Mouse (Mus musculus) heart, embryonic 15.5 days (tissue): ENCODE measurements around the gene Dnajb13. TPM values are rescaled to one million over a fixed set of nuclear protein-coding genes. Genes with fewer than 3 reads are reported as not detected.
"Not testable (repeated sequence)": the region's sequence is repeated elsewhere in the genome, so short reads cannot be mapped to it uniquely, and the experiment has no call there.

Source experiments
- ATAC-seq: fragments of 200-750 bp; cut with Nextera tagmentation; replicated peaks from 2 replicates; pipeline ENCODE4 v1.8.0; 2017; ENCODE audit warnings: low read depth, moderate TSS enrichment; ENCODE audit not compliant: insufficient number of reproducible peaks, insufficient read depth, low FRiP score
- H3K27ac ChIP-seq: fragments of 300-500 bp; sonication (generic); 2 replicates; pipeline ENCODE4 v1.5.1; 2015; ENCODE audit warnings: mild to moderate bottlenecking, inconsistent platforms
- H3K27me3 ChIP-seq: fragments of 300-500 bp; sonication (generic); 2 replicates; pipeline ENCODE4 v1.6.1; 2015; ENCODE audit warnings: inconsistent platforms
- H3K36me3 ChIP-seq: fragments of 300-500 bp; sonication (generic); 2 replicates; pipeline ENCODE4 v1.6.1; 2015; ENCODE audit warnings: mild to moderate bottlenecking, inconsistent platforms
- H3K4me1 ChIP-seq: fragments of 300-500 bp; sonication (generic); replicated peaks from 2 replicates; pipeline ENCODE4 v1.6.1; 2015; ENCODE audit warnings: inconsistent platforms
- H3K4me2 ChIP-seq: fragments of 300-500 bp; sonication (generic); 2 replicates; pipeline ENCODE4 v1.6.1; 2015; ENCODE audit warnings: inconsistent platforms, mild to moderate bottlenecking, moderate library complexity
- H3K4me3 ChIP-seq: fragments of 300-500 bp; sonication (generic); 2 replicates; pipeline ENCODE4 v1.5.1; 2015; ENCODE audit warnings: mild to moderate bottlenecking, inconsistent platforms
- H3K9ac ChIP-seq: fragments of 300-500 bp; sonication (generic); 2 replicates; pipeline ENCODE4 v1.6.1; 2015; ENCODE audit warnings: mild to moderate bottlenecking, inconsistent platforms
- H3K9me3 ChIP-seq: fragments of 300-500 bp; sonication (generic); replicated peaks from 2 replicates; pipeline ENCODE4 v1.6.1; 2016; ENCODE audit warnings: inconsistent platforms
- WGBS: fragments of 180-500 bp; shearing (Covaris S2); methylation state at CpG from one replicate; pipeline ENCODE4 v1.1.7; 2015; ENCODE audit warnings: mixed read lengths; 5-methylcytosine and 5-hydroxymethylcytosine counted together
- polyA plus RNA-seq: library from polyadenylated mRNA; unstranded; fragments of >200 nt; fragmentation: Nextera tagmentation; extraction: Ambion mirVana; gene quantifications from 2 replicates; pipeline ENCODE4 v1.2.1, GENCODE M21; 2015

Dnajb13 gene
- polyA plus RNA-seq, 1 experiment from 2014 or later: 0.18 TPM

GRCm38 (mm10) chr7:100484493-100484892 lies 30.3 kb downstream of the Dnajb13 start:
- H3K9me3 ChIP-seq: no peaks in the 10 kb centered on the region
- 81% methylated on average over 5 of the region's 5 CpGs for WGBS
- H3K9ac ChIP-seq: no peak overlapping the region
- H3K27ac ChIP-seq: no peak overlapping the region
- peaks cover 7% of the 10 kb centered on the region for H3K4me1 ChIP-seq
- ATAC-seq: no peak
- 0 out of 2 replicates have a peak, but pooled peaks cover 3% of the 10 kb centered on the region for H3K27me3 ChIP-seq
- H3K36me3 ChIP-seq: no peaks in the 10 kb centered on the region
- H3K4me3 ChIP-seq: no peak overlapping the region
- no peak overlapping the region for H3K4me2 ChIP-seq

DNA sequence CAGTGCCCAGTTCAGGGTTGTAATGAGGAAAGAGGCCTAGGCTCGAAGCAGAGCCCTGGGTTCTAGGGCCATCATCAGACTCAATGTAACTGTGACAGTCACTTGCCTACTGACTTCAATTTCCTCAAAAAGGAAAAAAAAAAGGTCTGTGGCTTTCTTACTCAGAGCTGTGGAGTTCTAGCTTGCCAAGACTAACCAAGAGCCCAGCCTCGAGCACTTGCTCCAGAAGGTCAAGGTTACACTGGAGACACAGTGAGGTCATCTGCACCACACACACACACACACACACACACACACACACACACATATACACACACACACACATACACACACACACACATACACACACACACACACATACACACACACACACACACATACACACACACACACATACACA lies 32.7 kb downstream of the Dnajb13 start:
- H3K9ac ChIP-seq, H3K27me3 ChIP-seq: not testable (repeated sequence)
- WGBS: 88% methylated on average over 2 of the region's 2 CpGs

DNA sequence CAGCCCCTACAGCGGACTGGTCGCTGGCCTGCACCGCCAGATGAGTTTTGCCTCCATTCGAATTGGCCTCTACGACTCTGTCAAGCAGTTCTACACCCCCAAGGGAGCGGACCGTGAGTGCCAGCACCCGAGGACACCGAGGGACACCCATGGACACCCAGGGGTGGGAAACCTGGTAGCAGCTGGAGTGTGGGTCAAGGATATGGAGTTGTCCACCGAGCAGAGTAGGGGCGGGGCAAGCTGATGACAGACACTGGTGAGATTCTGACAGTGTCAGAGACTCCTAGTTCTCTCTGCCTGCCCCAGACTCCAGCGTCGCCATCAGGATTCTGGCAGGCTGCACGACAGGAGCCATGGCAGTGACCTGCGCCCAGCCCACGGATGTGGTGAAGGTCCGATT lies 34.6 kb downstream of the Dnajb13 start:
- H3K4me1 ChIP-seq: peaks cover 6% of the 10 kb centered on the region; the same call in 1 of the 2 replicates
- no peak overlapping the region for H3K4me3 ChIP-seq
- H3K36me3 ChIP-seq: no peaks in the 10 kb centered on the region
- no peak overlapping the region for H3K27ac ChIP-seq
- H3K27me3 ChIP-seq: 0 out of 2 replicates have a peak, but pooled peaks cover 4% of the 10 kb centered on the region
- H3K9ac ChIP-seq: no peak overlapping the region
- no peaks in the 10 kb centered on the region for H3K9me3 ChIP-seq
- 78% methylated on average over 17 of the region's 17 CpGs for WGBS
- H3K4me2 ChIP-seq: no peak overlapping the region
- no peak for ATAC-seq

More for the DNA sequence above, 32.7 kb downstream of the Dnajb13 start:
- not testable (repeated sequence) for H3K4me3 ChIP-seq, ATAC-seq, H3K9me3 ChIP-seq, H3K4me1 ChIP-seq, H3K4me2 ChIP-seq, H3K36me3 ChIP-seq, H3K27ac ChIP-seq

GRCm38 (mm10) chr7:100479823-100480164 lies 35.0 kb downstream of the Dnajb13 start:
- H3K4me2 ChIP-seq: no peak overlapping the region
- 68% methylated on average over 15 of the region's 15 CpGs for WGBS
- H3K4me1 ChIP-seq: peaks cover 10% of the 10 kb centered on the region
- no peak overlapping the region for H3K9ac ChIP-seq
- no peak for ATAC-seq
- H3K27me3 ChIP-seq: 0 out of 2 replicates have a peak, but pooled peaks cover 4% of the 10 kb centered on the region
- no peak overlapping the region for H3K27ac ChIP-seq
- no peaks in the 10 kb centered on the region for H3K36me3 ChIP-seq
- no peak overlapping the region for H3K4me3 ChIP-seq
- H3K9me3 ChIP-seq: no peaks in the 10 kb centered on the region

GRCm38 (mm10) chr7:100479100-100479822 lies 35.5 kb downstream of the Dnajb13 start:
- no peak overlapping the region for H3K9ac ChIP-seq
- H3K27ac ChIP-seq: no peak overlapping the region
- peaks cover 14% of the 10 kb centered on the region for H3K4me1 ChIP-seq
- H3K4me2 ChIP-seq: no peak overlapping the region
- 77% methylated on average over 20 of the region's 20 CpGs for WGBS
- H3K36me3 ChIP-seq: no peaks in the 10 kb centered on the region
- H3K4me3 ChIP-seq: no peak overlapping the region
- H3K27me3 ChIP-seq: 0 out of 2 replicates have a peak, but pooled peaks cover 4% of the 10 kb centered on the region
- no peak for ATAC-seq
- no peaks in the 10 kb centered on the region for H3K9me3 ChIP-seq

GRCm38 (mm10) chr7:100474680-100475079 lies 40.1 kb downstream of the Dnajb13 start:
- Histone ChIP-seq H3K9ac (no peak overlapping the region), H3K27me3 (0 out of 2 replicates have a peak, but pooled peaks cover 2% of the 10 kb centered on the region), H3K27ac (peak overlapping the region; percentile 60; the same call in 1 of the 2 replicates), H3K4me1 (peaks cover 27% of the 10 kb centered on the region), H3K4me2 (no peak overlapping the region), H3K4me3 (no peak overlapping the region), H3K36me3 (no peaks in the 10 kb centered on the region), H3K9me3 (no peaks in the 10 kb centered on the region)
- peak; percentile 64; the same call in 1 of the 2 replicates for ATAC-seq
- WGBS: 25% methylated on average over 1 of the region's 1 CpGs

GRCm38 (mm10) chr7:100473846-100474454 lies 40.8 kb downstream of the Dnajb13 start:
- no peak overlapping the region for H3K4me2 ChIP-seq
- no peaks in the 10 kb centered on the region; the same call in 1 of the 2 replicates for H3K36me3 ChIP-seq

DNA sequence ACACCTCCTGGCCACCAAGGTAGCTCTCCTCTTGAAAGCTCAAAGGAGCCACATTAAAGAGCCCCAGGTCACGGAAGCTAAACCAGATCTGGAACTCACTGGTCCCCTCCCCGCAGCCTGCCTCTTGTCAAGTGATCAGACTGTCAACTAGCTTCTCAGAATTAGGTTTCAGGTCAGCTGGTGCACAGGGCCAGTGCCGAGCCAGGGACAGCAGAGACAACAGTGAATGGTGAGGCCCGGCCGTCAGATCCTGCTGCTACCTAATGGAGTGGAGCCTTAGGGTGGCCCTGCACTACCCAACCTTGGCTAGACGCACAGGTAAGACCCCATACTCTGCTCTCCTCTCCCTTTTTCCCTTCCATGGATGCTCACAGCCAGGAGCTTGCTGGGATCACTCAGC lies 42.0 kb downstream of the Dnajb13 start, which contains the start of gene Ucp3:
Ucp3 (plus strand) TSS at position 214 of the 400 bp plus-strand sequence.
- Histone ChIP-seq H3K27ac (no peak within 1 kb of the TSS), H3K4me2 (no peak within 1 kb of the TSS), H3K27me3 (no peaks in the 10 kb centered on the region), H3K9ac (no peak within 1 kb of the TSS), H3K4me3 (no peak within 1 kb of the TSS), H3K36me3 (no peaks in the 10 kb centered on the region; the same call in 1 of the 2 replicates), H3K9me3 (no peaks in the 10 kb centered on the region), H3K4me1 (peaks cover 27% of the 10 kb centered on the region)
- ATAC-seq: peak; percentile 36; the same call in 1 of the 2 replicates
- WGBS: 61% methylated on average over 6 of the region's 6 CpGs

More at GRCm38 (mm10) chr7:100473846-100474454, 40.8 kb downstream of the Dnajb13 start:
- Histone ChIP-seq H3K4me1 (peaks cover 27% of the 10 kb centered on the region), H3K27ac (no peak overlapping the region), H3K27me3 (no peaks in the 10 kb centered on the region), H3K9me3 (no peaks in the 10 kb centered on the region), H3K9ac (no peak overlapping the region), H3K4me3 (no peak overlapping the region)
- no peak for ATAC-seq
- WGBS: 55% methylated on average over 9 of the region's 9 CpGs

GRCm38 (mm10) chr7:100471407-100471797 lies 43.4 kb downstream of the Dnajb13 start:
- H3K9ac ChIP-seq: no peak overlapping the region
- WGBS: 83% methylated on average over 1 of the region's 1 CpGs
- no peaks in the 10 kb centered on the region for H3K9me3 ChIP-seq
- H3K27me3 ChIP-seq: no peaks in the 10 kb centered on the region
- peaks cover 33% of the 10 kb centered on the region for H3K4me1 ChIP-seq
- H3K36me3 ChIP-seq: no peaks in the 10 kb centered on the region; the same call in 1 of the 2 replicates
- no peak overlapping the region for H3K4me3 ChIP-seq
- no peak overlapping the region for H3K27ac ChIP-seq
- no peak overlapping the region for H3K4me2 ChIP-seq
- no peak for ATAC-seq

DNA sequence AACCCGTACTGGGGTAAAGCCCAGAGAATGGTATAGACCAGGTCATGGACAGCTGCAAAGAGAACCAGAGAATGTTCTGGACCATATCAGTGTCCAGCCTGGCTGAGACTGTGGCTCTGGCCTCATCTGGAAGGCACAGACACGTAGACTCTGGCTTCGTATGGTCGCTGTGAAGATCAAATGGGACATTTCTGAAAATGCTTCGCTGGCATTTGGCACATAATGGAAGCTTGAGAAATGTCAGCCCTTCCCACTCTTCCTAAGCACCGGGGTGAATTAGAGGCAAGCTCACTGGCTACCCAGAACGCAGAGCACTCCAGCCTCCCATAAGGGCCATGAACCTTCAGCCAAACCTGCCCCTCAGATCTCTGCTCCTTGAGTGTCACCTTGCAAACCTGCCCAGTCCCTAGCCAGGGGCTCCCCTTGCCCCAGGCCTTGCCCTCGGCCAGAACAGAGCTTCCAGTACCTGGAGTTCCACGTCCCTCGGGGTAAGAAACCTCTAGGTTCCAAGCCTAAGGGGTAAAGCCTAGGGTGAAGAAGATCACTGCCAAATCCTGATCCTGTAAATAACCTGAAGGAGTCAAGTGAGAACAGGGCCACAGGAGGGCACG lies 43.9 kb downstream of the Dnajb13 start:
- H3K36me3 ChIP-seq: no peaks in the 10 kb centered on the region; the same call in 1 of the 2 replicates
- no peak overlapping the region for H3K4me2 ChIP-seq
- H3K9me3 ChIP-seq: no peaks in the 10 kb centered on the region
- ATAC-seq: no peak
- peaks cover 35% of the 10 kb centered on the region for H3K4me1 ChIP-seq
- H3K9ac ChIP-seq: no peak overlapping the region
- no peak overlapping the region for H3K4me3 ChIP-seq
- 87% methylated on average over 11 of the region's 11 CpGs for WGBS
- H3K27me3 ChIP-seq: no peaks in the 10 kb centered on the region
- H3K27ac ChIP-seq: no peak overlapping the region

GRCm38 (mm10) chr7:100469502-100469901 lies 45.3 kb downstream of the Dnajb13 start:
- H3K9ac ChIP-seq: no peak overlapping the region
- no peak overlapping the region for H3K4me3 ChIP-seq
- no peaks in the 10 kb centered on the region for H3K9me3 ChIP-seq
- no peaks in the 10 kb centered on the region; the same call in 1 of the 2 replicates for H3K36me3 ChIP-seq
- no peak overlapping the region for H3K4me2 ChIP-seq
- no peak overlapping the region for H3K27ac ChIP-seq
- no peak for ATAC-seq
- H3K27me3 ChIP-seq: no peaks in the 10 kb centered on the region
- 88% methylated on average over 1 of the region's 1 CpGs for WGBS
- peaks cover 39% of the 10 kb centered on the region for H3K4me1 ChIP-seq
